Mouse (Mus musculus) intestine, embryonic 14.5 days (tissue): ENCODE results near the gene Olfr809. TPM values are rescaled to one million over a fixed set of nuclear protein-coding genes. Genes with fewer than 3 reads are reported as not detected.

Experiments used
- ATAC-seq: fragments of 200-750 bp; cut with Nextera tagmentation; replicated peaks from 2 replicates; pipeline ENCODE4 v1.8.0; 2017; ENCODE audit warnings: low read depth, moderate number of reproducible peaks, moderate TSS enrichment, moderate library complexity; ENCODE audit not compliant: low FRiP score, low TSS enrichment
- DNase-seq: peaks from one replicate; pipeline ENCODE4 v3.0.0-alpha.2; 2018; ENCODE audit warnings: low spot score
- H3K27ac ChIP-seq: fragments of 300-500 bp; sonication (generic); 2 replicates; pipeline ENCODE4 v1.5.1; 2014; ENCODE audit warnings: low read depth, mild to moderate bottlenecking, control low read depth
- H3K27me3 ChIP-seq: fragments of 300-500 bp; sonication (generic); replicated peaks from 2 replicates; pipeline ENCODE4 v1.6.1; 2014; ENCODE audit warnings: low read length, control low read depth; ENCODE audit not compliant: control insufficient read depth, insufficient read depth
- H3K36me3 ChIP-seq: fragments of 300-500 bp; sonication (generic); 2 replicates; pipeline ENCODE4 v1.6.1; 2014; ENCODE audit warnings: low read length, control low read depth; ENCODE audit not compliant: control insufficient read depth, insufficient read depth
- H3K4me1 ChIP-seq: fragments of 300-500 bp; sonication (generic); replicated peaks from 2 replicates; pipeline ENCODE4 v1.6.1; 2014; ENCODE audit warnings: low read length, control low read depth, mixed read lengths; ENCODE audit not compliant: control insufficient read depth, insufficient read depth
- H3K4me2 ChIP-seq: fragments of 300-500 bp; sonication (generic); 2 replicates; pipeline ENCODE4 v1.6.1; 2014; ENCODE audit warnings: low read length
- H3K4me3 ChIP-seq: fragments of 300-500 bp; sonication (generic); 2 replicates; pipeline ENCODE4 v1.5.1; 2014; ENCODE audit warnings: low read depth, low read length, control low read depth, mixed read lengths
- H3K9ac ChIP-seq: fragments of 300-500 bp; sonication (generic); 2 replicates; pipeline ENCODE4 v1.6.1; 2014; ENCODE audit warnings: mild to moderate bottlenecking, low read length
- H3K9me3 ChIP-seq: fragments of 300-500 bp; sonication (generic); 2 replicates; pipeline ENCODE4 v1.6.1; 2016; ENCODE audit warnings: low read length, control low read depth; ENCODE audit not compliant: control insufficient read depth
- WGBS: fragments of 180-500 bp; shearing (Covaris S2); extraction: QIAGEN DNeasy Blood & Tissue Kit; methylation state at CpG from one replicate; pipeline ENCODE4 v1.1.7; 2014; 5-methylcytosine and 5-hydroxymethylcytosine counted together
- polyA plus RNA-seq: library from polyadenylated mRNA; unstranded; fragments of >200 nt; fragmentation: Nextera tagmentation; extraction: Ambion mirVana; gene quantifications from 2 replicates; pipeline ENCODE4 v1.2.1, GENCODE M21; 2014

Olfr809 gene
- not detected in 2 replicates for polyA plus RNA-seq

DNA sequence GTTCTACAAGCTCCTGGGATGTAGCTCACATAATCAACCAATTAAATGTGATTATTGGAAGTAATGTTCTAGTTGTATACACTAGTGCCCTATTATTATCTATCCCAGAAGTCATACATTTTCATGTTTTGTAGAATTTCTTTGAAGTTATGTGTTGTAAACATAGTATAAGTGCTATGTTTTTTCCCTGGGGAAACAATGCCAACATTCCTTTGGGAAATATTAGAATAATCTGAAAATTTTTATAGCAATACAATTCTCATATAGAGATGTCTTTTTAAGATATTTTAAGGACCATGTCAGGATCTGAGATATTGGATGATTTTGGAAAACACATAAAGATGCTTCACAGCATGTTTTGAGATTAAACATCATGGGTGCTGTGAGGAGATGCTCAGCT lies at the start of gene Olfr809:
TSS of gene Olfr809 (plus strand) at position 301 of the 400 bp plus-strand sequence.
- ATAC-seq, result no peak
- Histone ChIP-seq H3K4me2 (no peak within 1 kb of the TSS), H3K27ac (no peak within 1 kb of the TSS), H3K9me3 (no peaks in the 10 kb centered on the region), H3K9ac (no peak within 1 kb of the TSS), H3K36me3 (no peaks in the 10 kb centered on the region), H3K4me1 (no peaks in the 10 kb centered on the region), H3K4me3 (no peak within 1 kb of the TSS), H3K27me3 (no peaks in the 10 kb centered on the region)
- DNase-seq, result no peak

GRCm38 (mm10) chr10:129729275-129729674 lies 45.2 kb upstream of the Olfr809 start, which contains the start of gene Olfr805:
Gene Olfr805, minus strand, starts transcription at chr10:129729375.
- WGBS, result 95% methylated on average over 2 of the region's 2 CpGs
- no peak within 1 kb of the TSS for H3K4me3 ChIP-seq
- ATAC-seq (no peak), DNase-seq (no peak)
- H3K9me3 ChIP-seq, result no peaks in the 10 kb centered on the region
- H3K27me3 ChIP-seq, result no peaks in the 10 kb centered on the region
- H3K4me2 ChIP-seq, result no peak within 1 kb of the TSS
- no peak within 1 kb of the TSS for H3K9ac ChIP-seq
- no peaks in the 10 kb centered on the region for H3K36me3 ChIP-seq
- no peaks in the 10 kb centered on the region for H3K4me1 ChIP-seq
- H3K27ac ChIP-seq, result no peak within 1 kb of the TSS

DNA sequence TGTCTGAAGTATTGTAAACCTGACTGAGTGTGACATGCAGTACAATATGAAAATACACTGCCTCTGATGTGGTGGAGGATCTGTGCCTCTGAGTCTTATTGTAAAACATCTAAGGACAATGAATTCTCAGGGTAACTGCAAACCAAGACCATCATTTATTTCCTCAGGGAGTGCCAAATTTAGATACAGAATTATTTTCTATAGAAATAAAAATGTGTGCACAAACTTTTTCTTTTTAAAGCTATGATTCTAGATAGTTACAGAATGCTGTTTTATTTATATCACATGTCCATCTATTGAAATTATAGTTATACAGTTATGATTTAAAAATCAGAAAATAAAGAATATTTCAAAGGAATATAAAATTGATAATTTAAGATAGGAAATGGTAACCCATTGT lies 32.6 kb upstream of the Olfr809 start, which contains the start of gene Olfr806:
TSS of gene Olfr806 (minus strand) at position 101 of the 400 bp plus-strand sequence.
- H3K27ac ChIP-seq, result no peak within 1 kb of the TSS
- no peak within 1 kb of the TSS for H3K4me2 ChIP-seq
- H3K9me3 ChIP-seq, result no peaks in the 10 kb centered on the region
- H3K36me3 ChIP-seq, result no peaks in the 10 kb centered on the region
- no peaks in the 10 kb centered on the region for H3K4me1 ChIP-seq
- ATAC-seq, result no peak
- no peaks in the 10 kb centered on the region for H3K27me3 ChIP-seq
- H3K9ac ChIP-seq, result no peak within 1 kb of the TSS
- DNase-seq, result no peak
- H3K4me3 ChIP-seq, result no peak within 1 kb of the TSS

- no peak within 1 kb of the TSS for H3K9ac ChIP-seq
- H3K36me3 ChIP-seq, result no peaks in the 10 kb centered on the region
- no peak within 1 kb of the TSS for H3K4me2 ChIP-seq
- 79% methylated on average over 1 of the region's 1 CpGs for WGBS
- H3K27ac ChIP-seq, result no peak within 1 kb of the TSS
- ATAC-seq, result no peak
- no peaks in the 10 kb centered on the region for H3K4me1 ChIP-seq
- H3K9me3 ChIP-seq, result no peaks in the 10 kb centered on the region
- no peak for DNase-seq
- no peak within 1 kb of the TSS for H3K4me3 ChIP-seq
- no peaks in the 10 kb centered on the region for H3K27me3 ChIP-seq
These were observed 16.7 kb upstream of the Olfr809 start, which contains the start of gene Olfr807 for GRCm38 (mm10) chr10:129757693-129758092. Gene Olfr807, minus strand, starts transcription at chr10:129757793.

- ATAC-seq (no peak), DNase-seq (no peak)
- H3K27me3 ChIP-seq, result no peaks in the 10 kb centered on the region
- no peak within 1 kb of the TSS for H3K4me2 ChIP-seq
- no peaks in the 10 kb centered on the region for H3K36me3 ChIP-seq
- H3K4me1 ChIP-seq, result no peaks in the 10 kb centered on the region
- no peak within 1 kb of the TSS for H3K4me3 ChIP-seq
- WGBS, result 90% methylated on average over 1 of the region's 1 CpGs
- no peak within 1 kb of the TSS for H3K27ac ChIP-seq
- no peak within 1 kb of the TSS for H3K9ac ChIP-seq
- no peaks in the 10 kb centered on the region for H3K9me3 ChIP-seq
These were observed 9.3 kb upstream of the Olfr809 start, which contains the start of gene Olfr808 for GRCm38 (mm10) chr10:129765182-129765581. Gene Olfr808, plus strand, starts transcription at chr10:129765482.

GRCm38 (mm10) chr10:129778123-129778522 lies 3.7 kb downstream of the Olfr809 start:
- no peak overlapping the region for H3K9ac ChIP-seq

DNA sequence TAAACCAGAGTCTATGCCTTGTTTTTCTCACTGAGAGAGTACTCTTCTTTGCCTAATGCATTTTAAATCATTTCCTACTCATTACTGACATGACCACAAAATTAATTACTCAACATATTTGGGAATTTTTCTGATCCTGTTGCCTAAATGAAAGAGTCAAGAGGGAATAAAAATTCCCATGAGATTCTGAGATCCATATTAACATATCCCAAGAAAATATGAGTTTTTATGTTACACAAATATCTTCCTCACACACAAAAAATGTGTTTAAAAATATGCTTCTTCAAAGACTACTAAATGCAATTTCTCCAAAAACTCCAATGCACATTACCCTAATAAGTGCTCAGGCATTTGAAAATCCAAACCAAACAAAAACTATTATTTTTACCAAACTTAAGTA lies 20.4 kb downstream of the Olfr809 start, which contains the start of gene Olfr810:
TSS of gene Olfr810 (minus strand) at position 101 of the 400 bp plus-strand sequence.
- H3K9ac ChIP-seq, result no peak within 1 kb of the TSS
- H3K36me3 ChIP-seq, result no peaks in the 10 kb centered on the region
- DNase-seq, result no peak
- no peak within 1 kb of the TSS for H3K27ac ChIP-seq
- H3K27me3 ChIP-seq, result no peaks in the 10 kb centered on the region
- no peaks in the 10 kb centered on the region for H3K9me3 ChIP-seq
- no peak within 1 kb of the TSS for H3K4me3 ChIP-seq
- no peaks in the 10 kb centered on the region for H3K4me1 ChIP-seq
- no peak for ATAC-seq
- H3K4me2 ChIP-seq, result no peak within 1 kb of the TSS

More at GRCm38 (mm10) chr10:129778123-129778522, 3.7 kb downstream of the Olfr809 start:
- Histone ChIP-seq H3K27ac (no peak overlapping the region), H3K36me3 (no peaks in the 10 kb centered on the region), H3K4me2 (no peak overlapping the region), H3K4me3 (no peak overlapping the region), H3K9me3 (no peaks in the 10 kb centered on the region), H3K27me3 (no peaks in the 10 kb centered on the region), H3K4me1 (no peaks in the 10 kb centered on the region)
- DNase-seq (no peak), ATAC-seq (no peak)

GRCm38 (mm10) chr10:129804296-129804695 lies 29.9 kb downstream of the Olfr809 start, which contains the start of gene Olfr811:
Gene Olfr811, minus strand, starts transcription at chr10:129804396.
- ATAC-seq (no peak), DNase-seq (no peak)
- H3K27ac ChIP-seq, result no peak within 1 kb of the TSS
- no peaks in the 10 kb centered on the region for H3K36me3 ChIP-seq
- H3K4me3 ChIP-seq, result no peak within 1 kb of the TSS
- no peak within 1 kb of the TSS for H3K9ac ChIP-seq
- 80% methylated on average over 4 of the region's 4 CpGs for WGBS
- H3K4me1 ChIP-seq, result no peaks in the 10 kb centered on the region
- H3K27me3 ChIP-seq, result no peaks in the 10 kb centered on the region
- H3K9me3 ChIP-seq, result no peaks in the 10 kb centered on the region
- H3K4me2 ChIP-seq, result no peak within 1 kb of the TSS
